Mouse (Mus musculus): Measurements from ENCODE around the gene Cdyl. TPM values are rescaled to one million over a fixed set of nuclear protein-coding genes. Genes with fewer than 3 reads are reported as not detected.

Gene Cdyl
- polyA plus RNA-seq, 1 experiment from 2014 or later: 11.8 TPM

DNA sequence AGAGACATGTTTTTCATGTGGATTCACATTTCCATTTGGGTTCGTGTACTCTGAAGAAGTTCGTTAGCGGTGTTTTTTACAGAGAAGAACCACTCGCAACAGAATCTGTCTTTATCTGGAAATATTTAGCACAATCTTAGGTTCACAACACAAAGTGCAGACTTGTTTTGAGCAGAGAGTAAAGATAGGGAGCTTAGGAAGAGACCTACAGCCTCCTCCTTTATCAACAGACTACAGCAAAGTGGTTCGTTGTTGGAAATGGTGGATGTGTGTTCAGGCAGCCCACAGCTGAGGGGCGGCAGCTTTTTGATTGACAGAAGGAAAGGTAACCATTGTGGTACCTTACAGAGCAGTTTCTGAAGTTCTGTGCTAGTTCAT is 150.5 kb downstream of the Cdyl start:
- DNase-seq (ENCODE audit: low spot score, missing footprints) (no peak), ATAC-seq (ENCODE audit: low FRiP score) (no peak)
- Histone ChIP-seq H3K27me3 (ENCODE audit: control insufficient read depth, insufficient read depth, low read length) (no peaks in the 10 kb centered on the region), H3K36me3 (ENCODE audit: control insufficient read depth, insufficient read depth, low read length) (no peaks in the 10 kb centered on the region), H3K4me3 (ENCODE audit: low read depth, low read length) (no peak overlapping the region), H3K4me2 (no peak overlapping the region), H3K27ac (ENCODE audit: low read depth, low read length) (no peak overlapping the region), H3K4me1 (ENCODE audit: control insufficient read depth, insufficient read depth, low read length) (peaks cover 12% of the 10 kb centered on the region), H3K9ac (ENCODE audit: low read length) (no peak overlapping the region), H3K9me3 (ENCODE audit: control insufficient read depth, low read length) (no peaks in the 10 kb centered on the region)
- WGBS: 84% methylated on average over 6 of the region's 6 CpGs

- Histone ChIP-seq H3K4me3 (ENCODE audit: low read depth, low read length) (no peak overlapping the region), H3K9me3 (ENCODE audit: control insufficient read depth, low read length) (no peaks in the 10 kb centered on the region), H3K9ac (ENCODE audit: low read length) (no peak overlapping the region), H3K4me1 (ENCODE audit: control insufficient read depth, insufficient read depth, low read length) (peaks cover 12% of the 10 kb centered on the region), H3K4me2 (no peak overlapping the region), H3K36me3 (ENCODE audit: control insufficient read depth, insufficient read depth, low read length) (no peaks in the 10 kb centered on the region), H3K27ac (ENCODE audit: low read depth, low read length) (no peak overlapping the region), H3K27me3 (ENCODE audit: control insufficient read depth, insufficient read depth, low read length) (no peaks in the 10 kb centered on the region)
- DNase-seq (ENCODE audit: low spot score, missing footprints) (no peak), ATAC-seq (ENCODE audit: low FRiP score) (no peak)
- WGBS: 64% methylated on average over 11 of the region's 11 CpGs
Observed at GRCm38 (mm10) chr13:35811361-35812190, 151.9 kb downstream of the Cdyl start.

GRCm38 (mm10) chr13:35812191-35812440 is 152.5 kb downstream of the Cdyl start:
- Histone ChIP-seq H3K36me3 (ENCODE audit: control insufficient read depth, insufficient read depth, low read length) (no peaks in the 10 kb centered on the region), H3K27me3 (ENCODE audit: control insufficient read depth, insufficient read depth, low read length) (no peaks in the 10 kb centered on the region), H3K9me3 (ENCODE audit: control insufficient read depth, low read length) (no peaks in the 10 kb centered on the region), H3K27ac (ENCODE audit: low read depth, low read length) (no peak overlapping the region), H3K4me3 (ENCODE audit: low read depth, low read length) (no peak overlapping the region), H3K4me1 (ENCODE audit: control insufficient read depth, insufficient read depth, low read length) (peaks cover 12% of the 10 kb centered on the region), H3K9ac (ENCODE audit: low read length) (no peak overlapping the region), H3K4me2 (no peak overlapping the region)
- DNase-seq (ENCODE audit: low spot score, missing footprints) (no peak), ATAC-seq (ENCODE audit: low FRiP score) (no peak)
- 44% methylated on average over 6 of the region's 6 CpGs for whole genome bisulfite sequencing

GRCm38 (mm10) chr13:35813348-35814127 is 153.9 kb downstream of the Cdyl start:
- 92% methylated on average over 7 of the region's 7 CpGs for WGBS

GRCm38 (mm10) chr13:35815205-35815726 is 155.6 kb downstream of the Cdyl start:
- DNase-seq (ENCODE audit: low spot score, missing footprints): no peak
- H3K4me3 ChIP-seq (ENCODE audit: low read depth, low read length): no peak overlapping the region
- H3K9me3 ChIP-seq (ENCODE audit: control insufficient read depth, low read length): no peaks in the 10 kb centered on the region; the same call in 1 of the 2 replicates
- H3K9ac ChIP-seq (ENCODE audit: low read length): no peak overlapping the region
- H3K4me1 ChIP-seq (ENCODE audit: control insufficient read depth, insufficient read depth, low read length): peaks cover 12% of the 10 kb centered on the region
- H3K27ac ChIP-seq (ENCODE audit: low read depth, low read length): no peak overlapping the region
- ATAC-seq (ENCODE audit: low FRiP score): no peak
- H3K4me2 ChIP-seq: no peak overlapping the region
- H3K36me3 ChIP-seq (ENCODE audit: control insufficient read depth, insufficient read depth, low read length): peaks cover 5% of the 10 kb centered on the region; the same call in 1 of the 2 replicates
- no peaks in the 10 kb centered on the region for H3K27me3 ChIP-seq (ENCODE audit: control insufficient read depth, insufficient read depth, low read length)
- 92% methylated on average over 8 of the region's 8 CpGs for WGBS

More at GRCm38 (mm10) chr13:35813348-35814127, 153.9 kb downstream of the Cdyl start:
- no peak for ATAC-seq (ENCODE audit: low FRiP score)
- Histone ChIP-seq H3K9ac (ENCODE audit: low read length) (no peak overlapping the region), H3K4me2 (no peak overlapping the region), H3K27ac (ENCODE audit: low read depth, low read length) (no peak overlapping the region), H3K4me1 (ENCODE audit: control insufficient read depth, insufficient read depth, low read length) (peaks cover 12% of the 10 kb centered on the region), H3K9me3 (ENCODE audit: control insufficient read depth, low read length) (no peaks in the 10 kb centered on the region; the same call in 1 of the 2 replicates), H3K36me3 (ENCODE audit: control insufficient read depth, insufficient read depth, low read length) (peaks cover 4% of the 10 kb centered on the region; the same call in 1 of the 2 replicates), H3K4me3 (ENCODE audit: low read depth, low read length) (no peak overlapping the region), H3K27me3 (ENCODE audit: control insufficient read depth, insufficient read depth, low read length) (no peaks in the 10 kb centered on the region)
- no peak for DNase-seq (ENCODE audit: low spot score, missing footprints)

GRCm38 (mm10) chr13:35815782-35816368 is 156.2 kb downstream of the Cdyl start:
- no peak overlapping the region for H3K4me2 ChIP-seq
- no peak for DNase-seq (ENCODE audit: low spot score, missing footprints)
- no peak overlapping the region for H3K9ac ChIP-seq (ENCODE audit: low read length)
- peaks cover 12% of the 10 kb centered on the region for H3K4me1 ChIP-seq (ENCODE audit: control insufficient read depth, insufficient read depth, low read length)
- H3K36me3 ChIP-seq (ENCODE audit: control insufficient read depth, insufficient read depth, low read length): peaks cover 5% of the 10 kb centered on the region; the same call in 1 of the 2 replicates
- ATAC-seq (ENCODE audit: low FRiP score): no peak
- WGBS: 94% methylated on average over 16 of the region's 16 CpGs
- no peak overlapping the region for H3K4me3 ChIP-seq (ENCODE audit: low read depth, low read length)
- H3K27ac ChIP-seq (ENCODE audit: low read depth, low read length): no peak overlapping the region
- no peaks in the 10 kb centered on the region; the same call in 1 of the 2 replicates for H3K9me3 ChIP-seq (ENCODE audit: control insufficient read depth, low read length)
- no peaks in the 10 kb centered on the region for H3K27me3 ChIP-seq (ENCODE audit: control insufficient read depth, insufficient read depth, low read length)

- WGBS: 77% methylated on average over 3 of the region's 3 CpGs
- H3K4me2 ChIP-seq: no peak overlapping the region
- H3K4me3 ChIP-seq (ENCODE audit: low read depth, low read length): no peak overlapping the region
- ATAC-seq (ENCODE audit: low FRiP score) (no peak), DNase-seq (ENCODE audit: low spot score, missing footprints) (no peak)
- H3K9ac ChIP-seq (ENCODE audit: low read length): no peak overlapping the region
- H3K4me1 ChIP-seq (ENCODE audit: control insufficient read depth, insufficient read depth, low read length): no peaks in the 10 kb centered on the region
- no peaks in the 10 kb centered on the region for H3K27me3 ChIP-seq (ENCODE audit: control insufficient read depth, insufficient read depth, low read length)
- peaks cover 5% of the 10 kb centered on the region; the same call in 1 of the 2 replicates for H3K36me3 ChIP-seq (ENCODE audit: control insufficient read depth, insufficient read depth, low read length)
- H3K27ac ChIP-seq (ENCODE audit: low read depth, low read length): no peak overlapping the region
- no peaks in the 10 kb centered on the region; the same call in 1 of the 2 replicates for H3K9me3 ChIP-seq (ENCODE audit: control insufficient read depth, low read length)
Observed at GRCm38 (mm10) chr13:35817626-35818025, 158.0 kb downstream of the Cdyl start.

DNA sequence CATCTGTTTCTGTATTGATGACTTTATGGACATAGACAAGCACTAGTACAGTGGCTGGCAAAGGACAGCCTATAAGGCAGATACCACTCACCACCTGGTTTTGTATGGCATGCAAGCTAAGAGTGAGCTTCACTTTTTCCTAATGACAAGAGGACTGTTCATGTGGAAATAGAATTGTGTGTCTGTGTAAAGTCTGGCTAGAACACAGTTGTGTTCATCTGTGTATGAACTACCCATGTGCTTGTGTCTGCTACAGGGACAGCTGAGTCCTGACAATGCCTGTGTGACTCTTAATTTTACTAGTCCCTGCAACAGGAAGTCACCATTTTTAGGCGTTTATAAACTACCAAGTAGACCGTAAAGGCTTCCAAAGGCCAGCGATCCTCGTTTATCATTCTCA is 158.4 kb downstream of the Cdyl start:
- ATAC-seq (ENCODE audit: low FRiP score): no peak
- no peak overlapping the region for H3K27ac ChIP-seq (ENCODE audit: low read depth, low read length)
- H3K9me3 ChIP-seq (ENCODE audit: control insufficient read depth, low read length): no peaks in the 10 kb centered on the region; the same call in 1 of the 2 replicates
- 93% methylated on average over 4 of the region's 4 CpGs for WGBS
- no peak overlapping the region for H3K4me3 ChIP-seq (ENCODE audit: low read depth, low read length)
- H3K36me3 ChIP-seq (ENCODE audit: control insufficient read depth, insufficient read depth, low read length): peaks cover 5% of the 10 kb centered on the region; the same call in 1 of the 2 replicates
- H3K4me1 ChIP-seq (ENCODE audit: control insufficient read depth, insufficient read depth, low read length): no peaks in the 10 kb centered on the region
- no peak overlapping the region for H3K9ac ChIP-seq (ENCODE audit: low read length)
- no peak overlapping the region for H3K4me2 ChIP-seq
- DNase-seq (ENCODE audit: low spot score, missing footprints): no peak
- no peaks in the 10 kb centered on the region for H3K27me3 ChIP-seq (ENCODE audit: control insufficient read depth, insufficient read depth, low read length)

Measured in midbrain, embryonic 11.5 days (tissue).